Mouse (Mus musculus): ENCODE results near the gene Gm17545. TPM values are rescaled to one million over a fixed set of nuclear protein-coding genes. Genes with fewer than 3 reads are reported as not detected.

Gm17545 gene
- total RNA-seq, 4 experiments from 2014 or later = not detected

DNA sequence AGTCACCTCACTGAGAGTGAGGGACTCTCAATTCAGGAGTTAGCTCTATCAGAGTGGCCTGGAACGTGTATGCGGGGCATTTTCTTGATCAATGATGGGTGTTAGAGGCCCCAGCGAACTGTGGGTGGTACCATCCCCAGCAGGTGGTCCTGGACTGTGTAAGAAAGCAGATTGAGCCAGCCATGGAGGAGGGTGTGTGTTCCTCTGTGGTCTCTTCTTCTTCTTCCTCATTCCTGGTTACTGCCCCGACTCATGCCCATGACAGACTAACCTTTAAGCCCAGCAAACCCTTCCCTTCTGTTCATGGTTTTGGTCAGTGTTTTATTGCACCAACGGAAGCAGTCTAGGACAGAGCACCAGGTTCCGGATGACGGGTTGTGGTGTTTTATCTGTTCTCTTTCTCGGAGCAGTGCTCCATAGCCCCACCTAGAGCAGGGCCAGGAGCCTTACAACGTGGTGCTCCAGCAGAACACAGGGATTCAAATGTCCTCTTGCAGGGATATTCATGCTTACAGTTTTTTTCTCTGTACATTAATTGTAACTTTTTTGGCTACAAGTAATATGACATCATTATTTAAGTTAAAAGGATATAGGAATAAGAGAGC, 40.2 kb downstream of the Gm17545 start:
- no peak for DNase-seq (ENCODE audit: low spot score)

GRCm38 (mm10) chr9:22495133-22495532, 41.0 kb downstream of the Gm17545 start:
- DNase-seq (ENCODE audit: low spot score) = no peak

- DNase-seq (ENCODE audit: low spot score) = no peak
These were observed 43.1 kb downstream of the Gm17545 start for GRCm38 (mm10) chr9:22497021-22497767.

GRCm38 (mm10) chr9:22502972-22503371, 48.9 kb downstream of the Gm17545 start:
- DNase-seq (ENCODE audit: low spot score) = no peak

DNA sequence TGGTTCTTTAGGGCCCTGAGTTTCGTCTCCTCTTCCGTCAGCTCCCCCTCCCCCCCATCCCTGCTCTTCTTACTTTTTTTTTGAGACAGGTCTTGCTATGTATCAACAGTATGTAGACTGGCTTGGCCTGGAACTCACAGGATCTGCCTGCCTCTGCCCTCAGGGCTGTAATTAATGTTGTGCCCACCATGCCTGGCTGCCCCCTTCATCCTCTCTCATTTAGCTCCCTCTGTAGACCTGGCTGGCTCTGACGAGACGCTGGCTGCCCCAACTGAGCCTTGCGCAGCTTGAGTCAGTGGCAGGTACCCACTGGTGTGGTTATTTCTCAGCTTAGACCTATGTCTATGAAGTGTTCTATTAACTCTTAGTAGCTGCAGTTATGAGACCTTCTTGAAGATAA, 49.5 kb downstream of the Gm17545 start:
- no peak for DNase-seq (ENCODE audit: low spot score)

- no peak for DNase-seq (ENCODE audit: low spot score)
These were observed 51.5 kb downstream of the Gm17545 start for GRCm38 (mm10) chr9:22505574-22505973.

Other genes with a start within 250 kb of the Gm17545 start
- gene Zfp809, start 228.6 kb upstream of the Gm17545 start, total RNA-seq (2022) = 10 to 100 TPM; 23.0 to 29.1 (median 28.4) TPM
- gene Zfp599, start 194.4 kb upstream of the Gm17545 start, total RNA-seq (2022) = under 1 TPM; 0.08 to 0.49 (median 0.22) TPM
- gene Zfp810, start 146.6 kb upstream of the Gm17545 start, total RNA-seq (2022) = 1 to 10 TPM; 4.5 to 8.9 (median 6.3) TPM
- 1 to 10 TPM in 2 of 4 experiments, under 1 TPM in 2; 0.84 to 2.0 (median 1.1) TPM for gene Anln, start 65.1 kb upstream of the Gm17545 start, total RNA-seq (2022)
- under 1 TPM; 0.47 to 0.90 (median 0.57) TPM for gene 9530077C05Rik, start 42.8 kb upstream of the Gm17545 start, total RNA-seq (2022)
- gene Rp9, start 15.5 kb downstream of the Gm17545 start, total RNA-seq (2022) = 10 to 100 TPM; 41.3 to 47.6 (median 45.0) TPM
- 10 to 100 TPM; 13.9 to 15.2 (median 14.9) TPM for gene Bbs9, start 21.4 kb downstream of the Gm17545 start, total RNA-seq (2022)